Mouse (Mus musculus): ENCODE data around the gene Slc6a20a. TPM values are rescaled to one million over a fixed set of nuclear protein-coding genes. Genes with fewer than 3 reads are reported as not detected.
"Not testable (repeated sequence)": the region's sequence is repeated elsewhere in the genome, so short reads cannot be mapped to it uniquely, and the experiment has no call there.

The Slc6a20a gene
- polyA plus RNA-seq, 1 experiment from 2014 or later, result 5.6 TPM

DNA sequence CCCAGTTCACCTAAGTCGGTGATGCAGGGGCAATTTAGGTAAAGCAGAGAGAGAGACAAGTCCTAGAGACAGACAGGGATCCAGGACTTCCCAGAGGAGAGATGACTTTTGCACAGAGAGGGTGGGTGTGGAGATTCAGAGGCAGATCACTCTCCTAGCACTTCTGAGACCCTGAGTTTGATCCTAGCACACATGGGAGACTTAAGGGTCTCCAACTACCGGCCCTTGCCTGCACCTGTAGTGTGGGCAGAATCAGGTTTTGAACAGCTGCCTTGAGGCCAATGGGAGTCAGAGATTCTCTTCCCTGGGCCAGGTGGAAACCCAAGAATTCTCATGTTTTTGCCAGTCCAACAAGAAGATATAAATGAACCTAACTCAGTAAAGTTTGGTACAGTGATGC, 513 bp upstream of the Slc6a20a start:
- Histone ChIP-seq H3K9me3 (no peaks in the 10 kb centered on the region), H3K27ac (no peak overlapping the region)
- ATAC-seq (ENCODE audit: low FRiP score), result no peak

DNA sequence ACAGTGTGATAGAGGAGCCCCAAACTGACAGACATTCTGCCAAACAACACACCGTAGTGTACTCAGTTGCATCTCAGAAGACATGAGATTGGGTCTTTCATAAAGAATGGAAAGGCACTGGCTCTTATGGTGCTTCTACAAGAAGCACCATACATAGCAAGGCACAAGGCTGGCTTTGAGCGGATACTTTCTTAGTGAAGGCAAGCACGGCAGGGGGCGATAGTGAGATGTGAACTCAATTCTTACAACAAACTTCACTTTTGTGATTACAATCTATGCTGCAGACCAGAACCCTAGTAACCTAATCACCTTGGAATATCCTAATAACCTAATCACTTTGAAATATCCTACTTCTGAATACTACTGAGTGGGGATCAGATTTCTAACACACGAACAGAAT, 13.0 kb downstream of the Slc6a20a start:
- no peak overlapping the region for H3K4me2 ChIP-seq
- no peaks in the 10 kb centered on the region for H3K9me3 ChIP-seq
- no peaks in the 10 kb centered on the region for H3K36me3 ChIP-seq
- H3K27ac ChIP-seq, result no peak overlapping the region
- no peaks in the 10 kb centered on the region for H3K27me3 ChIP-seq
- no peak overlapping the region for H3K4me3 ChIP-seq
- no peaks in the 10 kb centered on the region for H3K4me1 ChIP-seq (replicated peaks)
- 59% methylated on average over 5 of the region's 5 CpGs for WGBS
- ATAC-seq (ENCODE audit: low FRiP score), result no peak
- no peak overlapping the region for H3K9ac ChIP-seq

More for the DNA sequence above, 513 bp upstream of the Slc6a20a start:
- 26% methylated on average over 2 of the region's 2 CpGs for WGBS
- H3K36me3 ChIP-seq, result no peaks in the 10 kb centered on the region
- H3K4me3 ChIP-seq, result peak overlapping the region; percentile 44
- no peak overlapping the region for H3K9ac ChIP-seq
- peaks cover 72% of the 10 kb centered on the region for H3K27me3 ChIP-seq
- H3K4me1 ChIP-seq (replicated peaks), result peaks cover 12% of the 10 kb centered on the region
- H3K4me2 ChIP-seq, result peak overlapping the region; percentile 77

DNA sequence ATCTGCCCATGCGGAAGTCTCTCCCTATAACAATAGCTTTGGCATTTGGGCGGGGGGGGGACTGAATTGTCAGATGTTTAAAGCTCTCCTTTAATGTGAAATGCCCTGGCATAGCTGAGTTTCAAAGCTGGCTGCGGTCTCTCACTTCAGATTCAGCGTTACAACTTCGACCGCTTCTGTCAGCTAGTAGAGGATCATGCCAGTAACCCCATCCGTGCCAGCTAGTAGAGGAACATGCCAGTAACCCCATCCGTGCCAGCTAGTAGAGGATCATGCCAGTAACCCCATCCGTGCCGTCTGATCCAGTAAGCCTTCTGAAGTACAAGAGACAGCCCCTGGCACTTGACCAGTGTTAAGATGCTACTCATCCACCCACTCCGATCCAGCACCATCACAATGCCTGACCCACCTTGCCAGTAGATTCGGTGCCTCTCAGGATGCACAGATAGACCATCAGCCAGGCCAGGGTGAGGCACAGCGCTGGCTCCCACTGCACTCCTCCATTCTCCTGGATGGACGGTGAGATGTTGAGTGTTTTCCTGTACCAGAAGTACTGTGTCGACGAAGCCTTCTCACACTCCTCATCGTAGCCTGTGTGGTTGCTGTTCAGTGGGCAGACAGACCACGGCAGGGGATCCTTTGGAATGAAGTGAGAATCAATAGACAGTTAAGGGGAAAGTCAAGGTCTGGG, 18.6 kb downstream of the Slc6a20a start:
- 89% methylated on average over 18 of the region's 18 CpGs for WGBS
- H3K4me3 ChIP-seq; H3K4me2 ChIP-seq; H3K9me3 ChIP-seq; ATAC-seq (ENCODE audit: low FRiP score); H3K4me1 ChIP-seq (replicated peaks); H3K27me3 ChIP-seq; H3K9ac ChIP-seq; H3K36me3 ChIP-seq; H3K27ac ChIP-seq: not testable (repeated sequence)

DNA sequence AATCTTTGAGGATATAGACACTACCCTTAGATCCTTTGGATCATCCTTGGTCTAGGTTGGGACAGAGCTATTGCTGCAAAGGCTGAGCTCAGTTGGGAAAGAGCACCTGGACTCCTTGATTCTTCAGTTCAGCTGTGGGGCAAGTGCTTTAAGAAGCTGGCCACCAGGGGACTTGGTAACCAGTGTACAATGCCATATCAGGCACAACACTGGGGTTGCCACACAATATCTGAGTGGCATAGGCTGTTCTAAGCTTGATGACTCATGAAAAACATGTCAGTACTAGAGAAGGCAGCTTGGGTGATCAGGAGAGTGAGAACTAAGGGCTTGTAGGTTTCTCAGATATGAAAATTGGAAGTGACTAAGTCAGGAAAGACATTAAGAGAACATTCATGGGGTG, 19.7 kb downstream of the Slc6a20a start:
- ATAC-seq (ENCODE audit: low FRiP score), result no peak
- no peaks in the 10 kb centered on the region for H3K36me3 ChIP-seq

DNA sequence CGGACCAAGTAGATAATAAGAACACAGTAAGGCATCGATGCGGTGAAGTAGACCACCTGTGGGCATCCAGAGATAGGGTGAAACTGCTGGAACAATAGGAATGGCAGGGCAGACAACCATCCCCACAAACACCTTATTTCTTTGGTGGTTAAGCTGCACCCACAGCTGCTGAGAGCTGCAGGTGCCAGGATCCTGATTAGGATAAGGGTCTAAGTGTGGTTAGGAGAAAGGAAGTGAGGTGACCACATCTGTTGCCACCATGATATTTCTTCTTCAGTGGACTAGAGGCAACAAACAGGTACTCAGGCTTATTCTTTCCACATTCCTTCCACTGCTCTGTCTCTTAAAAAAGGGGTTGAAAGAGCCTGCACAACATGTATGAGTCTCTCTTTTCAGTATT, 21.2 kb downstream of the Slc6a20a start:
- H3K9me3 ChIP-seq, result no peaks in the 10 kb centered on the region
- 78% methylated on average over 3 of the region's 3 CpGs for whole genome bisulfite sequencing
- H3K4me3 ChIP-seq, result no peak overlapping the region
- no peaks in the 10 kb centered on the region for H3K4me1 ChIP-seq (replicated peaks)
- H3K4me2 ChIP-seq, result no peak overlapping the region
- H3K27me3 ChIP-seq, result no peaks in the 10 kb centered on the region
- H3K27ac ChIP-seq, result no peak overlapping the region
- H3K9ac ChIP-seq, result no peak overlapping the region
- ATAC-seq (ENCODE audit: low FRiP score), result no peak
- no peaks in the 10 kb centered on the region for H3K36me3 ChIP-seq

More for the DNA sequence above, 19.7 kb downstream of the Slc6a20a start:
- no peaks in the 10 kb centered on the region for H3K27me3 ChIP-seq
- no peak overlapping the region for H3K4me2 ChIP-seq
- H3K4me3 ChIP-seq, result no peak overlapping the region
- no peaks in the 10 kb centered on the region for H3K4me1 ChIP-seq (replicated peaks)
- H3K9ac ChIP-seq, result no peak overlapping the region
- H3K27ac ChIP-seq, result no peak overlapping the region
- H3K9me3 ChIP-seq, result no peaks in the 10 kb centered on the region

DNA sequence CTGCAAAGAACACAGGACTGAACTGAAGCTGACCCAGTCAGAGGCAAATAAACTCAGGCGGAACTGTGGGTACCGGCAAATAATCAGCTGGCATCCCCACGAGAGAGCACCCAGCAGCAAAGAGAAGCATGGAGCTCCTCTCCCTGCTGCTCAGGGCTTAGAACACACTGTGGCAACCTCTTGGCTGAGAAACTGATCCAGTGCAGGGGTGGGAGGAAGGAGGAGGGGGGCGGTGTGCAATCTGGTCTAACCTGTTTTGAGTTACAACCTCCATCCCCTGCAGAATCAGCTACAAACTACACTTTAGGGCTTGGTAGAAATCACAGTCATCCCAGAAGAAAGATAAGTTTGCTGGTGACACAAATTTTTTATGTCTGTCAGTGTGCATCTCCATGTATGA, 27.3 kb downstream of the Slc6a20a start:
- H3K4me2 ChIP-seq, result no peak overlapping the region
- ATAC-seq (ENCODE audit: low FRiP score), result no peak
- H3K27ac ChIP-seq, result no peak overlapping the region
- H3K9ac ChIP-seq, result no peak overlapping the region
- H3K27me3 ChIP-seq, result no peaks in the 10 kb centered on the region
- H3K4me3 ChIP-seq, result no peak overlapping the region
- H3K9me3 ChIP-seq, result no peaks in the 10 kb centered on the region
- H3K36me3 ChIP-seq, result no peaks in the 10 kb centered on the region
- WGBS, result 58% methylated on average over 4 of the region's 4 CpGs
- H3K4me1 ChIP-seq (replicated peaks), result no peaks in the 10 kb centered on the region

DNA sequence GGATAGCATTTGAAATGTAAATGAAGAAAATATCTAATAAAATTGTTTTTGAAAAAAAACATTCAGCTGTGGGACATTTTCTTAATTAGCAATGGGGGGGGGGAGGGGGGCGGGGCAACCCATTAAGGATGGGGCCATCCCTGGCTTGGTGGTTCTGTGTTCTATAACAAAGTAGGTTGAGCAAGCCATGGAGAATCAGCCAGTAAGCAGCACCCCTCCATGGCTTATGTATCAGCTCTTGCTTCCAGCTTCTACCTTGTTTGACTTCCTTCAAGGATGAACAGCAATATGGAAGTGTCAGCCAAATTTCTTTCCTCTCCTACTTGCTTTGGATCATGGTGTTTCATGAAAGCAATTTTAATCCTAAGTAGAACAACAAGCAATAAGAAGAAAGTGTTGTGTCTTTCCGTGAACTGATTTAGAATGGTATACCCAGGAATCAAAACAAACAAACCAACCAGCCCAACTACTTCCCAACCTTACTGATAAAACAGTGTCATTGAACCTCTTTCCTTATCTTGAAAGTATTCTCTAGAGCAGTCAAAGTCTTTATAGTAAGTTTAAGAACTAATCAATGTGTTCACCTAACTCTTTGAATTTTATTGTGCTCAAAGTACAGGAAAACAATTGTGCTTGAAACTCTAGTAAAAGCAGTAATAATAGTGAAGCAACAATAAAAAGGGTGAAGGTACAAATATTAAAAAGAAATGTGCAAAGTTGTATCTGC, 28.7 kb downstream of the Slc6a20a start:
- Histone ChIP-seq H3K36me3 (no peaks in the 10 kb centered on the region), H3K27ac (no peak overlapping the region), H3K9me3 (no peaks in the 10 kb centered on the region), H3K27me3 (no peaks in the 10 kb centered on the region), H3K9ac (no peak overlapping the region), H3K4me3 (no peak overlapping the region), H3K4me2 (no peak overlapping the region), H3K4me1 (replicated peaks) (no peaks in the 10 kb centered on the region)
- 96% methylated on average over 2 of the region's 2 CpGs for WGBS
- no peak for ATAC-seq (ENCODE audit: low FRiP score)

DNA sequence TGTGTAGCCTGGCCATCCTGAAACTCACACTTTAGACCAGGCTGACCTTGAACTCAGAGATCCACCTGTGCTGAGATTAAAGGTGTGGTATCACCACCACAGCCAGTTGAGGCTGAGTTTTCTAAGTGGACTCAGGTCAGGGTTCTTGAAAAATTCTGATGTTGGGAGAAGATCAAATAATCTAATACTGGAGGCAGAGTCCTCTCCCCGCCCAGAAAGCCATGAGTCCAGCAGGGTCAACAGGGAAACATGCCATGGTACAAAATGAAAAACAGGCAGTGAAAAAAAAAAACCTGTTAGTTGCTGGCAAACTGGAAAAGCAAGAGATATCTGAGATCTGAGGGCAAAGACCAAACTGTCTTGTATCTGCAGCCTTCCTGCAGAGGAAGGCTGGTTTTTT, 38.6 kb downstream of the Slc6a20a start:
- H3K27ac ChIP-seq, result no peak overlapping the region
- H3K4me3 ChIP-seq, result no peak overlapping the region
- no peaks in the 10 kb centered on the region for H3K27me3 ChIP-seq
- no peak for ATAC-seq (ENCODE audit: low FRiP score)
- WGBS, result 87% methylated on average over 1 of the region's 1 CpGs
- H3K4me2 ChIP-seq, result no peak overlapping the region
- no peaks in the 10 kb centered on the region for H3K9me3 ChIP-seq
- H3K36me3 ChIP-seq, result no peaks in the 10 kb centered on the region
- H3K4me1 ChIP-seq (replicated peaks), result no peaks in the 10 kb centered on the region
- no peak overlapping the region for H3K9ac ChIP-seq

DNA sequence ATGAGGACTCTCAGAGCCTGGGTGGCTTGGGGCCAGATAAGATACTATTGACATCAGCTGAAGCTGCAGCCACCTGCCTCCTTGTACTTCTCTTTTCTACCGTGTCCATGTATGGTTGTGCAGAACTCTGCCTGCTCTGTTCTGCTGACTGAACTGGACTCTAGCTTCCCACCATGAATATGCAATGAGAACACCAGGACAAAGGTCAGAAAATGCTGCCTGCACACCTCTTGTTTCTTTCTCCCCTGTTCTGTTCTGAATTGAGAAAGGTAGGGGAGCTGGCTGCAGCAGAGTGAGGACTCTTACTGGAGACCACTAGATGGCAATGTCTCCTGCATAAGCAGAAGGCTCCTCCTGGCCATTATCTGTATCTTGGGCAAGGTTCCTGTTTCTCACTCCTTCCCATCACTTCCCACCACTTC, 40.0 kb downstream of the Slc6a20a start:
- no peak for ATAC-seq (ENCODE audit: low FRiP score)
- Histone ChIP-seq H3K36me3 (no peaks in the 10 kb centered on the region), H3K4me2 (no peak overlapping the region), H3K9ac (no peak overlapping the region), H3K4me3 (no peak overlapping the region), H3K27me3 (no peaks in the 10 kb centered on the region), H3K9me3 (no peaks in the 10 kb centered on the region), H3K27ac (no peak overlapping the region), H3K4me1 (replicated peaks) (no peaks in the 10 kb centered on the region)
- WGBS, result 87% methylated on average over 1 of the region's 1 CpGs

DNA sequence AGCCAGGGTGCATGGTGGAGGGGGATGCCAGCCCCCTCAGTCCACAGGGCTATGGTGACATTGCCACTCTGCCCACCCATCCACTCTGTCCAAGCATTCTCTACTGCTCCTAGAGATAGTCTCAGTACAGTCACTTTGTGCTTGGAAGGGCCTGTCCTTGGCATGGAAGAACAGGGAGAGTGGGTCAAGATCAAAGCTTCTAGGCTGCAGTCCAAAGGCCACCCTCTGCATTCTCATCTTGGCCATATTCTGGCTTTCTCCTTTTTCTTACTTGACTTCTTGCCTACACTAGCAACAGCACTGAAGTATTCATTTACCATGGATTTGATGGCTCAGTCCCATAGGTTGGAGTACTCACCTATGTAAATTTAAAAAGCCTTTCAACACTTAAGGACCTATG, 40.5 kb downstream of the Slc6a20a start:
- Histone ChIP-seq H3K4me3 (no peak overlapping the region), H3K9me3 (no peaks in the 10 kb centered on the region), H3K9ac (no peak overlapping the region), H3K4me2 (no peak overlapping the region), H3K27ac (no peak overlapping the region), H3K27me3 (no peaks in the 10 kb centered on the region), H3K36me3 (no peaks in the 10 kb centered on the region), H3K4me1 (replicated peaks) (no peaks in the 10 kb centered on the region)
- no peak for ATAC-seq (ENCODE audit: low FRiP score)

DNA sequence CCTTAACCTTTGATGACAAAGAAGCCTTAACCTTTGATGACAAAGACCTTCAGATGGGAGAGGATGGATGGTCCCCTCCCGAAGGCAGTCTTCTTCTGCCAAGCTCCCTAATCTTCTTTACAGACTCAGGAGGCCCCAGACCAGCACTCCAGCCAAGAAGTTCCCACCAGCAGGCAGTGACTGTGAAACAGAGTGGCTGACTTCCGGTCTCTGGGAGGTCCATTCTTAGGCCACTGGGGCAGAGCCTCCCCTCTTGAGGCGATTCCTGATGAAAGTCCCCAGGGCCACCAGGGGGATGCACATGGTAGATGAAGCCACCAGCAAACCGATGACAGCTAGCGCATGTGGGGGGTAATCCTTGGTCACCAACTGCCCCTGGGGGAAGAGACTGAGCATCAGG, 41.9 kb downstream of the Slc6a20a start:
- no peaks in the 10 kb centered on the region for H3K9me3 ChIP-seq
- no peak overlapping the region for H3K4me2 ChIP-seq
- no peaks in the 10 kb centered on the region for H3K4me1 ChIP-seq (replicated peaks)
- WGBS, result 69% methylated on average over 5 of the region's 5 CpGs
- ATAC-seq (ENCODE audit: low FRiP score), result no peak
- H3K27me3 ChIP-seq, result no peaks in the 10 kb centered on the region
- no peak overlapping the region for H3K27ac ChIP-seq
- H3K36me3 ChIP-seq, result no peaks in the 10 kb centered on the region
- no peak overlapping the region for H3K4me3 ChIP-seq
- H3K9ac ChIP-seq, result no peak overlapping the region

DNA sequence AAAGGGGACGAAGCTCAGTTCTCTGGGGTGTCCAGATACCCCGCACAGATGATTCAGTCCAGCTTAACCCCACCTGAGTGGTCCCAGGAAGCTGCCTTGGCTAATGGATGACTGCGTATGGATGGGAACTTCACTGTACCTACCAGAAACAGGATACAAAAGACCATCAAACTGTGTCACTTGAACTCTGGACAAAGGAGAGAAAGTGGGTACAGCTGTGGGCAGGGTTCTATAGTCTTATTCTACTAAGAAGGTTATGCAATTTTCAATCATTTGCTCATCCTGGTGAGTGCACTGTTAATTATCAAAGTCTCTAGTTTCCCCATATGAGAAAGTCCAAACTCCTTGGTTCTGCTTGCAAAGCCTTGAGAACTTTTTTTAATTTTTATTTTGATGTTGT, 45.7 kb downstream of the Slc6a20a start:
- no peak overlapping the region for H3K9ac ChIP-seq
- WGBS, result 94% methylated on average over 3 of the region's 3 CpGs
- no peak overlapping the region for H3K27ac ChIP-seq
- no peaks in the 10 kb centered on the region for H3K27me3 ChIP-seq
- no peaks in the 10 kb centered on the region for H3K36me3 ChIP-seq
- no peak overlapping the region for H3K4me2 ChIP-seq
- no peak overlapping the region for H3K4me3 ChIP-seq
- H3K9me3 ChIP-seq, result no peaks in the 10 kb centered on the region
- H3K4me1 ChIP-seq (replicated peaks), result no peaks in the 10 kb centered on the region
- ATAC-seq (ENCODE audit: low FRiP score), result no peak

DNA sequence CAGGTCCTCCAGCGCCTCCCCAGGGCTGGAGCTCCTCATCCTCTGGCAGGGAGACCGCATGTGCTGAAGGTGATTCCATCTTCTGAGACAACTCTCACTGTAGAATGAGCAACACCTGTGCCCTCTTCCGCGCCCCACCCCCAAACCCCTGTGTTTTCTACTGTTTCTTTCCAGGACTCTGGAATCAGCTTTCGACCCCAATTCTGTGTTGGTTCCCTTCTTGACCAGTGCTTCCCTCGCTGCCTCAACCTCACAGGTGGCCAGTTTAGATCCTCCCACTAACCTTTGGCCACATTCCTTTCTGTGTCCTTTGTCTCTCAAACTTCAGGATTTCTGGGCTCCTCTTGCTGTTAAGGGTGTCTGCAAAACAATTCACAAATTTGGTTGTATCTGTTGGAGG, 46.4 kb downstream of the Slc6a20a start, which contains the start of gene Slc6a20b:
TSS of gene Slc6a20b (minus strand) at position 285 of the 400 bp plus-strand sequence.
- H3K27me3 ChIP-seq, result no peaks in the 10 kb centered on the region
- ATAC-seq (ENCODE audit: low FRiP score), result no peak
- H3K27ac ChIP-seq, result no peak within 1 kb of the TSS
- H3K36me3 ChIP-seq, result no peaks in the 10 kb centered on the region
- no peaks in the 10 kb centered on the region for H3K9me3 ChIP-seq
- H3K4me2 ChIP-seq, result no peak within 1 kb of the TSS
- 88% methylated on average over 6 of the region's 6 CpGs for WGBS
- no peaks in the 10 kb centered on the region for H3K4me1 ChIP-seq (replicated peaks)
- no peak within 1 kb of the TSS for H3K9ac ChIP-seq
- no peak within 1 kb of the TSS for H3K4me3 ChIP-seq
